Mouse (Mus musculus) activated CD4-positive, CD25-positive, alpha-beta regulatory T cell (primary cell): ENCODE results near the gene Magee2. TPM values are rescaled to one million over a fixed set of nuclear protein-coding genes. Genes with fewer than 3 reads are reported as not detected.

Experiments used
- polyA plus RNA-seq, 2 experiments: library from polyadenylated mRNA; unstranded; fragments of 100-300 nt; shearing (Covaris generic); gene quantifications; one replicate each; pipeline ENCODE4 v1.2.1; 2017

Magee2 gene
- not detected for polyA plus RNA-seq

GRCm38 (mm10) chrX:104856751-104857341, at the start of gene Magee2:
Gene Magee2, minus strand, starts transcription at chrX:104857267.

Other genes starting within 250 kb of the Magee2 start
- gene Zdhhc15, start 186.2 kb downstream of the Magee2 start, polyA plus RNA-seq = 10 to 100 TPM; 11.4 to 19.5 TPM
- gene Pbdc1, start 222.5 kb upstream of the Magee2 start, polyA plus RNA-seq = 10 to 100 TPM; 26.2 to 30.5 TPM